Mouse (Mus musculus): ENCODE results near the gene Gapdhs. TPM values are rescaled to one million over a fixed set of nuclear protein-coding genes. Genes with fewer than 3 reads are reported as not detected.
"Not testable (repeated sequence)": the region's sequence is repeated elsewhere in the genome, so short reads cannot be mapped to it uniquely, and the experiment has no call there.

The Gapdhs gene
- not detected for total RNA-seq (2021)

GRCm38 (mm10) chr7:30743617-30744016, at the start of gene Gapdhs:
Gene Gapdhs, minus strand, starts transcription at chr7:30743681.
- intact Hi-C loops (cut with DNase I); DNase-seq (ENCODE audit: extremely low spot score in 1 of 2, low spot score in 2 of 2): not testable (repeated sequence)

GRCm38 (mm10) chr7:30791921-30792320, 48.4 kb upstream of the Gapdhs start:
- no peak for DNase-seq (ENCODE audit: extremely low spot score in 1 of 2, low spot score in 2 of 2)
- intact Hi-C loops (cut with DNase I): no loop called here

- intact Hi-C loops (cut with DNase I): no loop called here
Measured at GRCm38 (mm10) chr7:30790141-30790540, 46.7 kb upstream of the Gapdhs start.

GRCm38 (mm10) chr7:30787377-30788022, 44.0 kb upstream of the Gapdhs start, which contains the start of gene Krtdap:
Gene Krtdap, plus strand, starts transcription at chr7:30787896.
- intact Hi-C loops (cut with DNase I): no loop called here
- DNase-seq (ENCODE audit: extremely low spot score in 1 of 2, low spot score in 2 of 2): no peak

More at GRCm38 (mm10) chr7:30790141-30790540, 46.7 kb upstream of the Gapdhs start:
- no peak for DNase-seq (ENCODE audit: extremely low spot score in 1 of 2, low spot score in 2 of 2)

GRCm38 (mm10) chr7:30785721-30786546, 42.5 kb upstream of the Gapdhs start:
- no peak for DNase-seq (ENCODE audit: extremely low spot score in 1 of 2, low spot score in 2 of 2)

GRCm38 (mm10) chr7:30785154-30785553, 41.7 kb upstream of the Gapdhs start:
- no peak for DNase-seq (ENCODE audit: extremely low spot score in 1 of 2, low spot score in 2 of 2)
- intact Hi-C loops (cut with DNase I): no loop called here

More at GRCm38 (mm10) chr7:30785721-30786546, 42.5 kb upstream of the Gapdhs start:
- intact Hi-C loops (cut with DNase I): no loop called here

- no peak for DNase-seq (ENCODE audit: extremely low spot score in 1 of 2, low spot score in 2 of 2)
- intact Hi-C loops (cut with DNase I): no loop called here
Measured at GRCm38 (mm10) chr7:30782658-30783057, 39.2 kb upstream of the Gapdhs start.

- DNase-seq (ENCODE audit: extremely low spot score in 1 of 2, low spot score in 2 of 2): no peak
- intact Hi-C loops (cut with DNase I): no loop called here
Measured at GRCm38 (mm10) chr7:30781792-30782191, 38.3 kb upstream of the Gapdhs start.

GRCm38 (mm10) chr7:30777911-30778310, 34.4 kb upstream of the Gapdhs start:
- intact Hi-C loops (cut with DNase I): no loop called here

GRCm38 (mm10) chr7:30777081-30777579, 33.6 kb upstream of the Gapdhs start:
- intact Hi-C loops (cut with DNase I): no loop called here
- no peak for DNase-seq (ENCODE audit: extremely low spot score in 1 of 2, low spot score in 2 of 2)

More at GRCm38 (mm10) chr7:30777911-30778310, 34.4 kb upstream of the Gapdhs start:
- no peak for DNase-seq (ENCODE audit: extremely low spot score in 1 of 2, low spot score in 2 of 2)

- no peak for DNase-seq (ENCODE audit: extremely low spot score in 1 of 2, low spot score in 2 of 2)
- intact Hi-C loops (cut with DNase I): no loop called here
Measured at GRCm38 (mm10) chr7:30776104-30776503, 32.6 kb upstream of the Gapdhs start.

GRCm38 (mm10) chr7:30769236-30769635, 25.8 kb upstream of the Gapdhs start:
- DNase-seq (ENCODE audit: extremely low spot score in 1 of 2, low spot score in 2 of 2): no peak
- intact Hi-C loops (cut with DNase I): no loop called here

GRCm38 (mm10) chr7:30766408-30766807, 22.9 kb upstream of the Gapdhs start:
- no peak for DNase-seq (ENCODE audit: extremely low spot score in 1 of 2, low spot score in 2 of 2)
- intact Hi-C loops (cut with DNase I): no loop called here

- intact Hi-C loops (cut with DNase I): no loop called here
- DNase-seq (ENCODE audit: extremely low spot score in 1 of 2, low spot score in 2 of 2): no peak
Measured at GRCm38 (mm10) chr7:30765173-30765572, 21.7 kb upstream of the Gapdhs start.

- intact Hi-C loops (cut with DNase I): no loop called here
- no peak for DNase-seq (ENCODE audit: extremely low spot score in 1 of 2, low spot score in 2 of 2)
Measured at GRCm38 (mm10) chr7:30763456-30763855, 20.0 kb upstream of the Gapdhs start, which contains the start of gene Dmkn. Gene Dmkn, plus strand, starts transcription at chr7:30763756.

GRCm38 (mm10) chr7:30761769-30762352, 18.4 kb upstream of the Gapdhs start:
- DNase-seq (ENCODE audit: extremely low spot score in 1 of 2, low spot score in 2 of 2): no peak
- intact Hi-C loops (cut with DNase I): no loop called here

GRCm38 (mm10) chr7:30758853-30759252, 15.4 kb upstream of the Gapdhs start:
- peak in 1 of 2 experiments; percentile 58 for DNase-seq (ENCODE audit: extremely low spot score in 1 of 2, low spot score in 2 of 2)
- intact Hi-C loops (cut with DNase I): no loop called here

- DNase-seq (ENCODE audit: extremely low spot score in 1 of 2, low spot score in 2 of 2): no peak
- intact Hi-C loops (cut with DNase I): no loop called here
Measured at GRCm38 (mm10) chr7:30757001-30757400, 13.5 kb upstream of the Gapdhs start.

- DNase-seq (ENCODE audit: extremely low spot score in 1 of 2, low spot score in 2 of 2): no peak
- intact Hi-C loops (cut with DNase I): no loop called here
Measured at GRCm38 (mm10) chr7:30751086-30751669, 7.7 kb upstream of the Gapdhs start, which contains the start of gene Sbsn. Gene Sbsn, plus strand, starts transcription at chr7:30751471.
